Mouse (Mus musculus) naive thymus-derived CD4-positive, alpha-beta T cell, adult 5 months (primary cell): ENCODE measurements around the gene Oas1f. TPM values are rescaled to one million over a fixed set of nuclear protein-coding genes. Genes with fewer than 3 reads are reported as not detected.

Experiments used
- polyA plus RNA-seq: library from polyadenylated mRNA; unstranded; fragments of 100-300 nt; shearing (Covaris generic); gene quantifications from one replicate; pipeline ENCODE4 v1.2.1, GENCODE M21; 2017

The Oas1f gene
- not detected for polyA plus RNA-seq

DNA sequence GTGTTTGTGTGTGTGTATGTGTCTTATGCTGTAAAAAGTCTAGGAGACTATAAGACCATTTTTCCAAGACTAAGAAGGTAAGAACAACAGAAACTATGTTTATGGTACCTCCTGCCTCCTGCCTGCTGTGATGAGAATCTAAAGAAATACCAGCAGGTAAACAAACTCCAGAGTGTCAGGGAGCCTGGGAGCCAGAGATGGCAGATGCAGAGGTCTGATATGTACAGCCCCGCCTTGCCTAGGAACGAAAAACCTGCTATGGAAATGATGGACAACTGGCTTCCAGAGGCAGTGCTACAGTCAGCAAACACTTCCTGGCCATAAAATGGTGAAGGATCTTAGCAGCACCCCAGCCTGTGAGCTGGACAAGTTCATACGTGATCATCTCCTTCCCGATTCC lies at the start of gene Oas1f:
Gene Oas1f (plus strand): TSS at position 301 of the 400 bp plus-strand sequence.

DNA sequence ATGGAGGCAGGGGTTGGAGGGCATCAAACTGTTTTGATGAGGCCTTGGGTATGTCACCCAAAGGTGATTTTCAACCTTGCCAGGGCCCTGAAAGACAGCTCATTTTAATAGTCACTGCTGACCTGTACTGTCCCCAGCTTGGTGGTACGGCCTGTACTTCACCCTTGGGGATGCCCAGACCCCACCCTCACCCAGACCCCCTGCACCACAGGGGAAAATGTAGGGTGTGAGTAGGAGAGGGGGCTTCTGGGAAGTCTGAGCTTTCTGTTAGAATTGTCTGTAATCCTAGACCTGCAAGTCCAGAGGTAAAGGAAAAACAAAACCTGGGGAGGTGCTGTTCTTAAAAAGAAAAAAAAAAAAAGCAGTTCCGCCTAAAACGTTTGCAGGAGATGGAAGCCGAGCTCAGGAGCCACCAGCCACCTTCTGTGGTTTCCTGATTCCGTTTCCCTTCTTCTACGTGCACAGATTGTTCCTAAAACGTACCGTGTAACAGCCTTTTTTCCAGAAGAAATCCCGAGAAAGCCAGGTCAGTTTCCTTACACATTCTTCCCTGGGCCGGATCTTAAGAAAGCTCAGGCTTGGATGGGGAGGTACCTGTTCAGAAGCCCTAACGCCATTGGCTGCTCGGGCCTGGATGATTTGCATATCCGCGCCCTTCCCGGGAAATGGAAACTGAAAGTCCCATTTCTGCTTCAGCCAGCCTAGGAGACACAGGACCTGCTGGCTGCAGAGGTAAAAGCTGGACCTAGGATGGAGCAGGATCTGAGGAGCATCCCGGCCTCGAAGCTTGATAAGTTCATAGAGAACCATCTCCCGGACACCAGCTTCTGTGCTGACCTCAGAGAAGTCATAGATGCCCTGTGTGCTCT lies 35.0 kb upstream of the Oas1f start, which contains the start of gene Oas1c:
Gene Oas1c (minus strand): TSS at position 564 of the 869 bp plus-strand sequence.

DNA sequence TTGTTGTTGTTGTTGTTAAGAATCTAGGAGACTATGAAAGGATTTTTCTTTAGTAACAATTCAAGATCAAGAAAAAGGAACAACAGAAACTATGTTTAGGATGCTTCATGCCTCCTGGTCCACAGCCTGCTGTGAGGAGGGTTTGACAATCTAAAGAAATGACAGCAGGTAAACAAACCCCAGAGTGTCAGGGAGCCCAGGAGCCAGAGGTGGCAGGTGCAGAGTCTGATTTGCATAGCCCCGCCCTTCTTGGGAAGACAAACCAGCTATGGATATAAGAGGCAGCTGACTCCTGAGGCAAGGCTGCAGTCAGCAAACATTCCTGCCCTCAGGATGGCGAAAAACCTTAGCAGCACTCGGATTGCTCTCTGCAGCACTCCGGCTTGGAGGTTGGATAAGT lies 14.0 kb downstream of the Oas1f start, which contains the start of gene Oas1h:
Gene Oas1h (plus strand): TSS at position 301 of the 400 bp plus-strand sequence.

DNA sequence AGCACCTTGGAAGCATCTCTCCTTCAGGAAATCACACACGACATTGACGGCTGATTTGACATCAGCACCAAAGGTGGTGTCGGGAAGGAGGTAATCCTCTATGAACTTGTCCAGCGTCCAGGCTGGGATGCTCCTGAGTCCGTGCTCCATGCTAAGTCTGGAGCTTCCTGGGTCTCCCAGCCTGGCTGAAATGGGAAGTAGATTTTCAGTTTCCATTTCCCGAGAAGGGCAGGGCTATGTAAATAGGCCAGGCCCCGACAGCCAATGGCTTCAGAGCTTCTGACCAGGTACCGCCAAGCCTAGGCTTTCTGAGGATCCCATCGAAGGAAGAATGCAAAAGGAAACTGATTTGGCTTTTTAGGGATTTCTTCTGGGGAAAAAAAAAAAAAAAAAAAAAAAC lies 40.2 kb downstream of the Oas1f start, which contains the start of gene Oas1g:
Gene Oas1g (minus strand): TSS at position 201 of the 400 bp plus-strand sequence.

DNA sequence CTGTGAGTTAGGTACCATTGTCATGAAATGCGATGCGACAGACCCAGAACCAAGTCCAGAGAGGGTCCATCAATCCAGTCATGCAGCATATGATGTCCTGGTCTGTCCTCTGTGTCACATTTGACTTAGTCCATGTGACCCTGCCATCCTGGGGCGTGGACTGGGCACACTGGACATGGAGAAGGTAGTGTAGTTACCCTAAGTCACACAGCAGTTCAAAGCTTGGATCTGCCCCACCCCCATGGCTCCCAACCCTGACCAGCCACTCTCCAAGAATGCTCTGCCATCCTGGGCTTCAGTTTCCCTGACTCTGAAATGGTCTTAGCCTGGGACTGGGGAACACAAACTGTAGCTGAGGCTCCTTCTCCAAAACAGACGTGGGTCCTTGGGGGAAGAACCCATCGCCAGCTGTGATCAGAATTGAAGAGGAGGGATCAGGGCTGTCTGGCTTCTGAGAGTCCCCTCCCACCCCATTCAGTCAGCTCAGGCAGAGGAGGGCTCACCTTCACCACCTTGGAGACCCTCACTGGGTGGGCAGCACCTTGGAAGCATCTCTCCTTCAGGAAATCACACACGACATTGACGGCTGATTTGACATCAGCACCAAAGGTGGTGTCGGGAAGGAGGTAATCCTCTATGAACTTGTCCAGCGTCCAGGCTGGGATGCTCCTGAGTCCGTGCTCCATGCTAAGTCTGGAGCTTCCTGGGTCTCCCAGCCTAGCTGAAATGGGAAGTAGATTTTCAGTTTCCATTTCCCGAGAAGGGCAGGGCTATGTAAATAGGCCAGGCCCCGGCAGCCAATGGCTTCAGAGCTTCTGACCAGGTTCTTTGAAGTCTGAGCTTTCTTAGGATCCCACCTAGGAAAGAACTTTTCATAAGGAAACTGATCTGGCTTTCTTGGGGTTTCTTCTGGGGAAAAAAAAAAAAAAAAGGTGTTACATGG lies 59.9 kb downstream of the Oas1f start, which contains the start of gene Oas1a:
Gene Oas1a (minus strand): TSS at position 731 of the 943 bp plus-strand sequence.

Other genes starting within 250 kb of the Oas1f start
- gene Rita1, start 234.8 kb upstream of the Oas1f start, polyA plus RNA-seq, result 4.0 TPM
- 87.2 TPM for gene Ddx54, start 234.6 kb upstream of the Oas1f start, polyA plus RNA-seq
- gene Cfap73, start 213.1 kb upstream of the Oas1f start, polyA plus RNA-seq, result not detected
- 8.6 TPM for gene Rasal1, start 198.6 kb upstream of the Oas1f start, polyA plus RNA-seq
- gene Dtx1, start 135.4 kb upstream of the Oas1f start, polyA plus RNA-seq, result 118 TPM
- 3.9 TPM for gene Oas2, start 97.5 kb upstream of the Oas1f start, polyA plus RNA-seq
- gene Oas3, start 69.7 kb upstream of the Oas1f start, polyA plus RNA-seq, result 3.4 TPM
- not detected for gene Oas1e, start 51.8 kb upstream of the Oas1f start, polyA plus RNA-seq
- 5.8 TPM for gene Oas1c, start 34.9 kb upstream of the Oas1f start, polyA plus RNA-seq
- gene Oas1h, start 14.1 kb downstream of the Oas1f start, polyA plus RNA-seq, result not detected
- gene Oas1g, start 40.2 kb downstream of the Oas1f start, polyA plus RNA-seq, result not detected
- 4.7 TPM for gene Oas1a, start 60.2 kb downstream of the Oas1f start, polyA plus RNA-seq
- gene Oas1d, start 67.2 kb downstream of the Oas1f start, polyA plus RNA-seq, result not detected
- not detected for gene Rph3a, start 162.7 kb downstream of the Oas1f start, polyA plus RNA-seq